Mouse (Mus musculus) R1 (cell line): ENCODE measurements at regions not wholly inside any gene's neighbourhood (a gene's known extent, or its start where the extent isn't known, plus 50 kb on each side); places are given as distances from the start of the nearest gene placed in this dataset.

ENCODE experiments used
- DNase-seq: peaks from one replicate; pipeline ENCODE4 v3.0.0-alpha.2; 2018; ENCODE audit warnings: low read depth, low spot score

- DNase-seq = no peak
Measured at GRCm38 (mm10) chr16:86808644-86809324, 545.2 kb upstream of the N6amt1 start.

- no peak for DNase-seq
Measured at GRCm38 (mm10) chr16:86806374-86806773, 547.6 kb upstream of the N6amt1 start.

DNA sequence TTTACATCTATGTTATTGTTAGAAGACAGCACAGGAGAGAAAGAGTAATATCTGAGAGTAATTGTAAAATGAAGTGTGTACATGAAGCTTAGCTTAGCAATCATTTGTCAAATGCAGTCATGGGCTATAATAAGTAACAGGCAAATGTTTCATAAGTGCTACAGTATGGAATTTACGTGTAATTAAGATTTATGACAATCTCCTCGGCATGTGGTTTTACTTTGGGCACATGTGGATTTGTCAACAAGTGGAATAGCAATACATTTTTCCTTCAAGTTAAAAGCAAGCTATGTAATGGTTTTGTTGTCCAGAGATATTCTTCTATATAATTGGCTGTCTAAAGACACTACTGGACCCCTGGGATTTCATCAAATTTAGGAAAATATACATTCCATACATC lies 577.9 kb upstream of the N6amt1 start:
- DNase-seq = no peak

- no peak for DNase-seq
Measured at GRCm38 (mm10) chr16:86772586-86772985, 581.4 kb upstream of the N6amt1 start.

DNA sequence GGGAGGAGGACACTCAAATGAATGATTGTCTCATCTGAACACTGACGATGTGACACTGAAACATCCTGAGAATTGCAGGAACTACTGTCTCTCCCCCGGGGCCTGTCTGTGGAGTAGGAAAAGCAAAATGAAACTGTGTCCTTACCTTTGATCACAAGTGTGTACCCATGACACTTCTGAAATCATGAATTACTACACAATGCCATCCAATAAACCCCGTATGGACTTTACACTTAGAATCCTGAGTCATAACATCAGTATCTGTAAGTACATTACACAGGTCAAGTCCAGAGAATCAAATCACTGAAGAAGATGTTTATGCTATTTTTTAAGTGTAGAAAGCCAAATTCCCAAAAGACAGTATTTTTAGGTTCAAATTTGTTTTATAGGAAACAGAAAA lies 585.1 kb upstream of the N6amt1 start:
- DNase-seq = no peak

- no peak for DNase-seq
Measured at GRCm38 (mm10) chr16:86768355-86768754, 585.6 kb upstream of the N6amt1 start.

GRCm38 (mm10) chr16:86765974-86766373 lies 588.0 kb upstream of the N6amt1 start:
- no peak for DNase-seq

- DNase-seq = no peak
Measured at GRCm38 (mm10) chr16:86741236-86741635, 612.7 kb upstream of the N6amt1 start.

DNA sequence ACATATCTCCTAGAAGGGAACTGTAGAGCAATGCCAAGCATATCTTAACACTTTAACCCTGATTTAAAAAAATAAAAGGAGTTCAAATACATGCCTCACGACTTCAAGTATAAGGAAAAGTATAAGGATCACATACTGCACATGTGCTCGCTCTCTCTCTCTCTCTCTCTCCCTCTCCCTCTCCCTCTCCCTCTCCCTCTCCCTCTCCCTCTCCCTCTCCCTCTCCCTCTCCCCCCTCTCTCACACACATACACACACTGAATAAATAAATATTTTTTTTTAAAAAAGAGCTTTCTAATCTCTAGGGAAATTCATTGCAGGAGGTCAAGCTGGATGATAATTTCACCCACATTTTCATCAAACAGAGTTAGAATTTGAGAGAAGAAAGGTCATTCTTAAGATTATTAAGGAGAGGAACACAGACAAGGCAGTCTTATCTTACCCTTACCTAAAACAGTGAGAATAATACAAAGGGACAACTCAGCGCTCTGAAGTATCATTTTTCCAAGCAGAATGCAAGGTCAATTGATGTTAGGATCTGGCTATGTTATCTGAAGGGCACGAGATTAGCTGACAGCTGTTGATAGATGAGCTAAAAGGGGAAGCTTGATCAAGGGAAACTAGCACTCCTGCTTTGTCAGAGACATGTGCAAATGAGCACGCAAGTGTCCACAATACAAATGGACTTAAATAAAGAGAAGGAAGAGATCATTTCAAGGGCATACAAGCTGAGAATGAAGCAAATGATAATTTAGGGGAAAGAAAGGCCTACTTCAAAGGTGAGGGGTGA lies 634.8 kb upstream of the N6amt1 start:
- DNase-seq = no peak

- no peak for DNase-seq
Measured at GRCm38 (mm10) chr16:86718353-86718752, 635.6 kb upstream of the N6amt1 start.

DNA sequence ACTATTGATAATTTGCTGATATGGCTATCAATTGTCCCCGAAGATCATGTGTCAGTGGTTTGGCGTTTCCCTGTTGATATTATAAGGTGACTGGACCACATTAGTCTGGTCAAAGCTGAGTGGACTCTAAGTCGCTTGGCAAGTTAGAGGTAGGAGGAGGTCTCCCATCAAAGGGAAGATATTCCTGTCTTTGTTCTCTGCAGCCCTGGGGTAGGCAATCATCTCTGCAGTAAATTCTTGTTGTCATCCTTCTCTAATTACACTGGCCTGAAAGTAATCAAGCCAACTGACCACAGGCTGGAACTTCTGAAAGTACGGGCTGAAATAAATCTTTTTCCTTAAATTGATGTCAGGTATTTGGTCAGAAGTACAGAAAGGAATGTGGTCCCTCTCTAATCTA lies 652.3 kb upstream of the N6amt1 start:
- no peak for DNase-seq

DNA sequence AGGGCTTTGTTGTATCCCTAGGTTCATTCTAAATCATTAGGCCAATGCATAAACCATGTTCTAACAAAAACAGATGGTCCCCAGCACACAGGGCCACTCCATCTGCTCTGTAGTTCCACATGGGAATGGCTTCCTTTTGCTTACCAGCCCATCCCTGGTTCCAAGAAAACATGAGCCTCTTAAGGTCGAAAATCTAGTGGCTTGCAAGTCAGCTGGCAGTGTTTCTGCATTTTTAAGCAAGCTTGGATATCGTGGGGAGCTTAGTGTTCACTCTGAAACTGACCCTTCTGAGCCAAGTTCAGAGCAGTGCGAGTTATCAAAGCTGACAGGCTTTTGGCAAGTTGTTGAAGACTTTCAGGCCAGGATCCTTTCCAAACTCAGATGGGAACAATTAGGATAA lies 659.5 kb upstream of the N6amt1 start:
- no peak for DNase-seq

DNA sequence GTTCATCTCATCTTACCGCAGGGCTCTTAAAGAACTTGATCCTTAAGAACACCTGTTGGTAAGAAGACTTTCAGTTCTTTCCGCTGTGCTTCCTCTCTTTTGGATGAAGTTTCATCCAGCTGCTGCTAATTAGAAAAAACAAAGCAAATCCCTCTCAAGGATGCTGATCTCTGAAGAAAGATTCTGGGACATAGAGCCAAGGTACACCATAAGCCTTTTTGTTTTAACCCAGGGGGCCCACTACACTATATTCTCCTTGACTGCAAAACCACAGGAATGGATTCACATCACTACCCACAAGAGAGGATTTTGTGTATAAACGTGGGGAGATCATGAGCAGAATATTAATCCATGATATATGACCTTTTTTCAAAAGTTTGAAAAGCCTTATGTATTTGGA lies 694.8 kb upstream of the N6amt1 start:
- no peak for DNase-seq

- no peak for DNase-seq
Measured at GRCm38 (mm10) chr16:86647316-86647715, 706.7 kb upstream of the N6amt1 start.

- DNase-seq = no peak
Measured at GRCm38 (mm10) chr16:86646753-86647152, 707.2 kb upstream of the N6amt1 start.

DNA sequence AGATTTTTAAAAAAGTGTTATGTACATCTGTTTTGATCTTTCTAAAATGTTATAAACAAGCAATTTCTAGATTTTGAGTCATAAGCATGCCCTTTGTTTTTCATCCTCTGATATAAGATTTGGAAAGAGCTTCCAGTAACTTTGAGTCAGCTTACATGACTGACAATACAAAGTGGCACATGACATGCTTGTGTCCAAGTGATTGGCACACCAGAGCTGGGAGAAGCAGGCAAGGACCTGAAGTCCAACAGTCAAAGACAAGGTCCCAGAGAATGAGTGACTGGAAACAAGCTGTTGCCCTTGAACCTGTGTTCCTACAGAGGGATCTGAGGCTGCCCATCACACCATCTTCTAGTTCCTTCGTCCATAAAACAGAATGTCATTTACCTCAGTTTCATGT lies 708.5 kb upstream of the N6amt1 start:
- no peak for DNase-seq

DNA sequence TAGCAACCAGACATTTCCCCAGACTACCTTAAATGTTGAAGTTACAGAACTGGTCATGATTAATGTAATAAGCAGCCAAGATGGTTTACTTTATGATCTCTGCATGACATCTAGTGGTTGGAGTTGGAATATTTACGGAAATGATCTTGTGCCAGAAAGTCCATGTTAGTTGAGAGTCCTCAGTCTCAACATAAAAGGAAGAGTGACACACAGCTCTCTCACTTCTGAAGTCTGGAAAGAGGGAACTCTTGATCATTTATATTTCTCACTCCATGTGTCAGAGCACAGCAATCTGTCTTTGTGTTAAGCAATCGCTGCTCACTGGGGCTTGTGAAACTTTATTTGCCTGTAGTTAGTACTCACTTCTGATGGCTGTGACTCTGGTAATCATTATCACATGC lies 709.1 kb upstream of the N6amt1 start:
- peak; percentile 3 for DNase-seq

GRCm38 (mm10) chr16:86604166-86604565 lies 702.5 kb upstream of the Adamts5 start:
- no peak for DNase-seq

DNA sequence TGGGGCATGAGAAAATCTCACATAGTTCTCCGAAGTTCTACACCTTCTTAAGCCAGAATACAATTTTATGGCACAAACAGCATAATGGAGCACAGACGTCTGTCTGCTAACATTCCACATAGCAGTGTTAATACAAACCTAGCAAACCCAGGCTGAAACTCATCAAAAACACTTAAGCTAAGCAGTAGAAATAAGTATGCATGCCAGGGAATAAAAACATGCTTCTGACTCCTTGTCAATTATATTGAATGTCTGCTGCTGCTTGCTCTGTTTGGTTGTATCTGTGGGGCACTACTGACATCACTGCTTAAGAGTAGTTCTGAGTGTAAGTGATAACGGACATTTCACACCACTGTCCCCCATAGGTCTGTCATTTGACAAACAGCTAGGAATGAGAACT lies 693.4 kb upstream of the Adamts5 start:
- no peak for DNase-seq

- DNase-seq = no peak
Measured at GRCm38 (mm10) chr16:86586044-86586443, 684.4 kb upstream of the Adamts5 start.

DNA sequence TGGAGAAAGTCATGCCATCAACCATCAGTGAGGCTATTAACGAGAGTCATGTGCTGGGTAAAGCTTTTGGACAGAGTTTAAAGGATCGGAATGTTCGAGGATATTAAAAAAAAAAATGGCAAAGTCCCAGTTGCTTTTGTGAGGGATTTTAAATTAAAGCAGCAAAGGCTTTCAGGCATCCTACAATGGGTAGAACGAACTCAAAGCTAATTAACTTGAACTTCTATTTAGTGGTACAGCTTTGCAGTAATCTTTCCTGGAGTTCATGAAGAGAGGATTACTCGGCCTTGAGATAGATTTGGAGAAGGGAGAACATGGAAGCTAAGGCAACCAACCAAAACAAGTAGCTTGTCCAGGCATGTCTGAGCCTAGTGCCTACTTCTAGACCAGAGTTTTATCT lies 676.7 kb upstream of the Adamts5 start:
- DNase-seq = no peak

DNA sequence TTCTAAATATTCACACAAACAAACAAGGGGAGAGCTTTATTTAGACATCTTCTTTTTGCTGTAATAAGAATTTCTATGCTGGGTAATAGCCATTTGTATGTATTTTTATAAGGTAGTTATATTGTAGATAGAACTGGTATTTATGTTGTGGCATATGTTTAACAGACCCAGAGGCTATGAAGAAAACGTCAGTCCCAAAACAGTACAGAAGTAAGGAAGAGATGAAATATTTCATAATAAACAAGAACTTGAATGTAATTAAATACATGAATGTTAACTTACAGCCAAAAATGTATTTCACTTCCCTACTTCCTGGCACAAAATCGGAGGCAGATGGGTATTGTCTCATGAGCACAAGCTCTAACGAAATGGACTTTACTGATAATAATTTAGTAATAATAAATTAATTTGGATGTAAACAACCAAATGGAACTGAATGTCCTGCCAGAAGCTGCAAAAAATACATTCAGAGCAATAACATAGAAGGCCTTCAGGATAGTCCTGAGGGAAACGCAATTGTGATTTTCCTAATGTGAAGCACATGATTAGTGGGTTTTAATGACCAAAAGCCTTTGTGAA lies 645.9 kb upstream of the Adamts5 start:
- DNase-seq = no peak

DNA sequence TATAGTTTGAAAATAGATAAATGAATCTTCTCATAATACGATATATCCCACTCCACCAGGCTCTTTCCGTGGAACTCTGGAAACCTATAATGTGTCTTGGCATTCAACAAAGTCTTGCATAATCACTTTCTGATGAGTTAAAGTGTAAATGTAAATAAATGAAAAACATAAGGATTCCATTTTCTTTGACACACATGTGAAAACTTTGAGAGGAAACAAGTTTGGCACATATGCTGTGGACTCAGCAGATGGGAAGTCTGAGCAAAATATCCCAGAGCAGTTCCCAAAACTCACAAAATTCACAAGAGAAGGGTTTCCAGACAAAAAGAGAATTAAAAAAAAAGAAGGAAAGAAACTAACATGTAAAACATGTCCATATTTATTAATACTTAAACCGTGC lies 645.3 kb upstream of the Adamts5 start:
- DNase-seq = no peak
